10 mouse cellular contexts compared by ENCODE assay signal in the genomic region with DNA sequence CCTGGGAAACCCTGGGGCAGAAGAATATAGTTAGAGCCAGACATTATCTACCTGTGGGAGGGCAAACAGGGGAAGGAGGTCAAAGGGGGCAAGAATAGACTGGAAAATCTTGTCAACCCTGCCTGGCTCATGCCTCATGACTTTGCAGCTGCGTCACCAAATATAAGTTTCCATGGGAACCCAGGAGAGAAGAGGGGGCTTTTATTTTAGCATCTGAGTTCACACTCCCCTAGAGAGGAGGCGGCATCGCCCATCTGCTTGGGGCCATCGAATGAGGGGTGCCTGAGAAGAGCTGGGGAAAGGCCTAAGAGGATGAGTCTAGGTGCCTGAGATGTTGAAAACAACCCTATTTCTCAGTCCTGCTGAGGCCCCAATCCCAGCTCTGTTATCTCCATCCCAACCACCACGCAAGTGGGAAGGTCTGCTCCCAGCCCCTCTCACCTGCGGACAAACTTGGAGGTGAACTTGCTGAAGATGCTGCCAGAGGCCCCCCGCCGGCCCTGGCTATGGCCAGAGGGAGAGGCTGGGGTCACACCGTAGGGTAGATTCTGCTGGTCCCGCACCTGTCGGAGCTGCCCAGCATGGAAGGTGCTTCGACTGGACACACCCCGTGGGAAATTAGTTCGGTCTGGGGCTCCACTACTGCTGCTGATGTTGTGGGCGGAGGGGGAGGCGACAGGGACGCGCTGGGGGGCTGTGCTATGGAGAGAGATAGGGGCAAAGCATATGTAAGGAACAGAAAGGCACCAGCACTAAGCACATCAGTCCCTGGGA. TPM values are rescaled to one million over a fixed set of nuclear protein-coding genes. Genes with fewer than 3 reads are reported as not detected.
DNase-seq lines count a peak whose midpoint lies in the region; ATAC-seq and TF ChIP-seq lines count a peak whose summit lies in the region.
"Had no signal": no experiment of that assay in that cellular context is flagged by ENCODE, and none has a peak within 500 bp of the region (broad histone marks: within the 10 kb centered on the region; RNA-seq: fewer than 3 reads in every experiment).

No protein-coding gene starts in this region.

- no peak for TF ChIP-seq CTCF in cortical plate, adult 2 months (IDR thresholded peaks at IDR 0.05; ENCODE audit: extremely low read depth, insufficient read depth, low read length)

- no peaks in the 10 kb centered on the region for H3K27me3 ChIP-seq in hindbrain, embryonic 13.5 days
- no peaks in the 10 kb centered on the region for H3K27me3 ChIP-seq in hindbrain, embryonic 16.5 days (replicated peaks; ENCODE audit: control insufficient read depth, insufficient read depth, low read length)
- H3K27me3 ChIP-seq in hindbrain, embryonic 14.5 days (ENCODE audit: control insufficient read depth, insufficient read depth, low read length), result no peaks in the 10 kb centered on the region
- H3K27me3 ChIP-seq: midbrain, embryonic 13.5 days had no signal

- TF ChIP-seq POLR2A in cortical plate, adult 2 months (IDR thresholded peaks at IDR 0.05; ENCODE audit: extremely low read depth, insufficient read depth, low read length), result 0 out of 2 replicates have a peak, but pooled peaks have one; percentile 20

- H3K4me2 ChIP-seq in hindbrain, embryonic 13.5 days, result no peak overlapping the region
- no peak overlapping the region for H3K4me2 ChIP-seq in hindbrain, embryonic 16.5 days (ENCODE audit: low read length)
- no peak overlapping the region for H3K4me2 ChIP-seq in hindbrain, embryonic 14.5 days (replicated peaks)
- H3K4me2 ChIP-seq: lung, embryonic 14.5 days; midbrain, embryonic 13.5 days had no signal

- ATAC-seq in hindbrain, embryonic 13.5 days (ENCODE audit: low FRiP score), result no peak
- ATAC-seq in hindbrain, embryonic 16.5 days, result no peak
- no peak for ATAC-seq in hindbrain, embryonic 14.5 days (ENCODE audit: low FRiP score)
- ATAC-seq: midbrain, embryonic 13.5 days had no signal

- H3K36me3 ChIP-seq in hindbrain, embryonic 13.5 days, result peaks cover 98% of the 10 kb centered on the region
- peaks cover 29% of the 10 kb centered on the region for H3K36me3 ChIP-seq in hindbrain, embryonic 16.5 days (ENCODE audit: control insufficient read depth, insufficient read depth, low read length)
- peaks cover 86% of the 10 kb centered on the region for H3K36me3 ChIP-seq in hindbrain, embryonic 14.5 days (replicated peaks; ENCODE audit: control insufficient read depth, insufficient read depth)

- peaks cover 48% of the 10 kb centered on the region for H3K4me1 ChIP-seq in hindbrain, embryonic 13.5 days (replicated peaks)
- peaks cover 12% of the 10 kb centered on the region for H3K4me1 ChIP-seq in hindbrain, embryonic 16.5 days (ENCODE audit: control insufficient read depth, insufficient read depth, low read depth, low read length)
- peaks cover 12% of the 10 kb centered on the region for H3K4me1 ChIP-seq in cortical plate, adult 2 months (ENCODE audit: control insufficient read depth, insufficient read depth, low read length)
- H3K4me1 ChIP-seq in hindbrain, embryonic 14.5 days (replicated peaks; ENCODE audit: control insufficient read depth, insufficient read depth, low read length), result peaks cover 15% of the 10 kb centered on the region; the same call in 1 of the 2 replicates

- no peak overlapping the region for H3K27ac ChIP-seq in hindbrain, embryonic 13.5 days
- H3K27ac ChIP-seq in hindbrain, embryonic 16.5 days (ENCODE audit: low read depth, low read length), result no peak overlapping the region
- H3K27ac ChIP-seq in cortical plate, adult 2 months (ENCODE audit: insufficient read depth, low read length), result peak overlapping the region; percentile 92
- H3K27ac ChIP-seq in hindbrain, embryonic 14.5 days, result no peak overlapping the region
- H3K27ac ChIP-seq: midbrain, embryonic 13.5 days had no signal

- DNase-seq in hindbrain, embryonic 14.5 days (ENCODE audit: low spot score), result no peak
- DNase-seq in right cerebral cortex, adult 2 months (ENCODE audit: low spot score in 2 of 2), result peak; percentile 83 to 85
- DNase-seq in adrenal gland, postnatal 10 days, result no peak
- no peak for DNase-seq in kidney, adult 8-10 months
- DNase-seq: heart, adult 18-20 months; lung, embryonic 14.5 days had no signal

- 89% methylated on average over 18 of the region's 18 CpGs for WGBS in hindbrain, embryonic 13.5 days
- 88% methylated on average over 18 of the region's 18 CpGs for WGBS in hindbrain, embryonic 16.5 days
- 85% methylated on average over 18 of the region's 18 CpGs for WGBS in hindbrain, embryonic 14.5 days

- no peaks in the 10 kb centered on the region for H3K9me3 ChIP-seq in hindbrain, embryonic 13.5 days
- no peaks in the 10 kb centered on the region for H3K9me3 ChIP-seq in hindbrain, embryonic 16.5 days (ENCODE audit: control insufficient read depth, low read length)
- no peaks in the 10 kb centered on the region for H3K9me3 ChIP-seq in hindbrain, embryonic 14.5 days (ENCODE audit: control insufficient read depth, low read length)
- H3K9me3 ChIP-seq: midbrain, embryonic 13.5 days had no signal

- H3K9ac ChIP-seq in hindbrain, embryonic 13.5 days, result 0 out of 2 replicates have a peak overlapping the region, but pooled peaks have one; percentile 13
- H3K9ac ChIP-seq in hindbrain, embryonic 16.5 days (ENCODE audit: low read depth, low read length), result no peak overlapping the region
- H3K9ac ChIP-seq in hindbrain, embryonic 14.5 days, result 0 out of 2 replicates have a peak overlapping the region, but pooled peaks have one; percentile 14
- H3K9ac ChIP-seq: lung, embryonic 14.5 days; midbrain, embryonic 13.5 days had no signal

- no peak overlapping the region for H3K4me3 ChIP-seq in hindbrain, embryonic 13.5 days
- no peak overlapping the region for H3K4me3 ChIP-seq in hindbrain, embryonic 16.5 days (ENCODE audit: low read length)
- H3K4me3 ChIP-seq in cortical plate, adult 2 months (ENCODE audit: insufficient read depth, low read length), result no peak overlapping the region
- no peak overlapping the region for H3K4me3 ChIP-seq in hindbrain, embryonic 14.5 days (replicated peaks; ENCODE audit: low read length)
- H3K4me3 ChIP-seq: midbrain, embryonic 13.5 days had no signal

RNA-seq across cellular contexts. Expression of gene Rcor2, which starts 13.6 kb away (rescaled TPM):
- polyA plus RNA-seq in hindbrain, embryonic 13.5 days (2015; fragmentation: Nextera tagmentation; extraction: Ambion mirVana), result 30.2 and 32.0 TPM in 2 replicates
- 10.5 and 18.5 TPM in 2 replicates for polyA plus RNA-seq in hindbrain, embryonic 16.5 days (2015; fragmentation: Nextera tagmentation; extraction: Ambion mirVana)
- 18.9 and 21.8 TPM in 2 replicates for polyA plus RNA-seq in cortical plate, adult 2 months (2012; rRNA removed)
- 12.0 and 13.4 TPM in 2 replicates for polyA plus RNA-seq in hindbrain, embryonic 14.5 days (2014; fragmentation: Nextera tagmentation; extraction: Ambion mirVana)
- 1 to 10 TPM; 4.5 to 7.6 TPM for total RNA-seq in adrenal gland, postnatal 10 days (2021)

RNA-seq across cellular contexts. Expression of gene Naa40, which starts 39.8 kb away (rescaled TPM):
- 65.3 and 66.6 TPM in 2 replicates for polyA plus RNA-seq in hindbrain, embryonic 13.5 days (2015; fragmentation: Nextera tagmentation; extraction: Ambion mirVana)
- polyA plus RNA-seq in hindbrain, embryonic 16.5 days (2015; fragmentation: Nextera tagmentation; extraction: Ambion mirVana), result 60.6 and 66.9 TPM in 2 replicates
- 62.4 and 64.7 TPM in 2 replicates for polyA plus RNA-seq in cortical plate, adult 2 months (2012; rRNA removed)
- polyA plus RNA-seq in hindbrain, embryonic 14.5 days (2014; fragmentation: Nextera tagmentation; extraction: Ambion mirVana), result 67.6 and 69.1 TPM in 2 replicates
- total RNA-seq in adrenal gland, postnatal 10 days (2021), result 10 to 100 TPM; 27.2 to 38.8 TPM

Comparison
In these comparisons a context has a peak if more than half of its experiments do, and no peak if none do; other contexts are left out.
1. DNase-seq: peak in right cerebral cortex, adult 2 months (2 of 2); none in hindbrain, embryonic 14.5 days (single experiment), adrenal gland, postnatal 10 days (single experiment) and kidney, adult 8-10 months (0 of 2).